Mouse (Mus musculus): ENCODE measurements at regions not wholly inside any gene's neighbourhood (a gene's known extent, or its start where the extent isn't known, plus 50 kb on each side); places are given as distances from the start of the nearest gene placed in this dataset.
"Not testable (repeated sequence)": the region's sequence is repeated elsewhere in the genome, so short reads cannot be mapped to it uniquely, and the experiment has no call there.

- Histone ChIP-seq H3K4me3 (ENCODE audit: insufficient read depth, low read depth, low read length) (no peak overlapping the region), H3K4me1 (ENCODE audit: control insufficient read depth, insufficient read depth, low read length) (no peaks in the 10 kb centered on the region), H3K27ac (ENCODE audit: insufficient read depth, low read depth, low read length) (no peak overlapping the region)
- TF ChIP-seq POLR2A (IDR thresholded peaks at IDR 0.05; ENCODE audit: insufficient read depth, low read depth, low read length) (no peak), CTCF (IDR thresholded peaks at IDR 0.05; ENCODE audit: insufficient read depth, low read depth, low read length) (no peak)
- WGBS = 78% methylated on average over 2 of the region's 2 CpGs
These were observed 149.3 kb upstream of the Kctd3 start for GRCm38 (mm10) chr1:189156906-189157305.

DNA sequence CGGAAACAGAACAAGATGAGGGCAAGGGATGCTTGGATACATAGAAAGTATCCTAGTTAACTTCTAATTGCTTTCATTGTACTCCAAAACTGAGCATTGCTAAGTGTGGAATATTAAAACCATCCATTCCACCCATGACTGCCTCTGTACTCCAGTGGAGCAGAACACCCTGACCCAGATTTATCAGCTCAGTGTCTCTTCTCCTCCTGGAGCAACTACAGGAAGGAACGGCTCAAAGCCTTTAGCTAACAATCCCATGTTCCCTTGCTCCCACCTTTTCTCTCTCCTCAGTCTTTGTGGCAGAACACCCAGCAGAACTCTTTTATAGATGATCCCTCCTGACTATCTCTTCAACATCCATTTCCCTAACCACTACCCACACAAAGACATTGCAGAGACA lies 146.7 kb upstream of the Kctd3 start:
- WGBS = 81% methylated on average over 2 of the region's 2 CpGs
- TF ChIP-seq POLR2A (IDR thresholded peaks at IDR 0.05; ENCODE audit: insufficient read depth, low read depth, low read length) = no peak
- Histone ChIP-seq H3K4me1 (ENCODE audit: control insufficient read depth, insufficient read depth, low read length) (peaks cover 2% of the 10 kb centered on the region; the same call in 1 of the 2 replicates), H3K4me3 (ENCODE audit: insufficient read depth, low read depth, low read length) (no peak overlapping the region), H3K27ac (ENCODE audit: insufficient read depth, low read depth, low read length) (no peak overlapping the region)

- 88% methylated on average over 10 of the region's 10 CpGs for WGBS
- TF ChIP-seq POLR2A (IDR thresholded peaks at IDR 0.05; ENCODE audit: insufficient read depth, low read depth, low read length) (no peak), CTCF (IDR thresholded peaks at IDR 0.05; ENCODE audit: insufficient read depth, low read depth, low read length) (no peak)
- Histone ChIP-seq H3K4me1 (ENCODE audit: control insufficient read depth, insufficient read depth, low read length) (peaks cover 2% of the 10 kb centered on the region; the same call in 1 of the 2 replicates), H3K27ac (ENCODE audit: insufficient read depth, low read depth, low read length) (no peak overlapping the region), H3K4me3 (ENCODE audit: insufficient read depth, low read depth, low read length) (no peak overlapping the region)
These were observed 145.5 kb upstream of the Kctd3 start for GRCm38 (mm10) chr1:189153150-189153549.

- TF ChIP-seq POLR2A (IDR thresholded peaks at IDR 0.05; ENCODE audit: insufficient read depth, low read depth, low read length) (no peak), CTCF (IDR thresholded peaks at IDR 0.05; ENCODE audit: insufficient read depth, low read depth, low read length) (no peak)
- WGBS = 61% methylated on average over 9 of the region's 9 CpGs
- Histone ChIP-seq H3K27ac (ENCODE audit: insufficient read depth, low read depth, low read length) (no peak overlapping the region), H3K4me3 (ENCODE audit: insufficient read depth, low read depth, low read length) (no peak overlapping the region), H3K4me1 (ENCODE audit: control insufficient read depth, insufficient read depth, low read length) (no peaks in the 10 kb centered on the region)
These were observed 135.4 kb upstream of the Kctd3 start for GRCm38 (mm10) chr1:189142982-189143451.

DNA sequence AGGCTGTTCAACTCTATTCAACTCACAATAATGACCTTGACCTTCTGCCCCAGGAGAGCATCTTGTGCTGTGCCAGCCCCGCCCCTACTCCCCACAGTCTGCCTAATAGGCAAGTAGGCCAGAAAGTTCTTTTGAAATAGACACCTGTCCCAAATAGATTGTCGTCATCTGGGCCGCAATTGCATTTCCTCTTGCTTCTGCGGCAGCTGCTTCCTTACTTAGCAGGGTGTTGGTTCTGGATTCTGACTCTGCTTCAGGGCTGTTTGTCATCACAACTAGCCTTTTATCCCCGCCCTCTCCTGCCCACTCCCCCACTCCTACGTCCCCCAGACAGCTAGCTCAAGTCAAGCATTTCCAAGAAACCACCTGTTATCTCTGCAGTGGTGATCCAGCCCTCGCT lies 134.9 kb upstream of the Kctd3 start:
- Histone ChIP-seq H3K4me1 (ENCODE audit: control insufficient read depth, insufficient read depth, low read length) (no peaks in the 10 kb centered on the region), H3K27ac (ENCODE audit: insufficient read depth, low read depth, low read length) (no peak overlapping the region), H3K4me3 (ENCODE audit: insufficient read depth, low read depth, low read length) (no peak overlapping the region)
- WGBS = 81% methylated on average over 7 of the region's 7 CpGs
- TF ChIP-seq CTCF (IDR thresholded peaks at IDR 0.05; ENCODE audit: insufficient read depth, low read depth, low read length) (no peak), POLR2A (IDR thresholded peaks at IDR 0.05; ENCODE audit: insufficient read depth, low read depth, low read length) (no peak)

- WGBS = 91% methylated on average over 9 of the region's 9 CpGs
- Histone ChIP-seq H3K4me3 (ENCODE audit: insufficient read depth, low read depth, low read length) (no peak overlapping the region), H3K27ac (ENCODE audit: insufficient read depth, low read depth, low read length) (no peak overlapping the region), H3K4me1 (ENCODE audit: control insufficient read depth, insufficient read depth, low read length) (no peaks in the 10 kb centered on the region)
- TF ChIP-seq CTCF (IDR thresholded peaks at IDR 0.05; ENCODE audit: insufficient read depth, low read depth, low read length) (no peak), POLR2A (IDR thresholded peaks at IDR 0.05; ENCODE audit: insufficient read depth, low read depth, low read length) (no peak)
These were observed 134.1 kb upstream of the Kctd3 start for GRCm38 (mm10) chr1:189141694-189142093.

- 68% methylated on average over 7 of the region's 7 CpGs for WGBS
- Histone ChIP-seq H3K4me3 (ENCODE audit: insufficient read depth, low read depth, low read length) (no peak overlapping the region), H3K27ac (ENCODE audit: insufficient read depth, low read depth, low read length) (no peak overlapping the region), H3K4me1 (ENCODE audit: control insufficient read depth, insufficient read depth, low read length) (peaks cover 3% of the 10 kb centered on the region; the same call in 1 of the 2 replicates)
- no peak for TF ChIP-seq CTCF (IDR thresholded peaks at IDR 0.05; ENCODE audit: insufficient read depth, low read depth, low read length)
- no peak for TF ChIP-seq POLR2A (IDR thresholded peaks at IDR 0.05; ENCODE audit: insufficient read depth, low read depth, low read length)
These were observed 129.2 kb upstream of the Kctd3 start for GRCm38 (mm10) chr1:189136731-189137385.

- WGBS = 85% methylated on average over 4 of the region's 4 CpGs
- TF ChIP-seq CTCF (IDR thresholded peaks at IDR 0.05; ENCODE audit: insufficient read depth, low read depth, low read length) = no peak
- no peak for TF ChIP-seq POLR2A (IDR thresholded peaks at IDR 0.05; ENCODE audit: insufficient read depth, low read depth, low read length)
- no peak overlapping the region for H3K27ac ChIP-seq (ENCODE audit: insufficient read depth, low read depth, low read length)
- peaks cover 3% of the 10 kb centered on the region; the same call in 1 of the 2 replicates for H3K4me1 ChIP-seq (ENCODE audit: control insufficient read depth, insufficient read depth, low read length)
- H3K4me3 ChIP-seq (ENCODE audit: insufficient read depth, low read depth, low read length) = no peak overlapping the region
These were observed 128.2 kb upstream of the Kctd3 start for GRCm38 (mm10) chr1:189135826-189136225.

GRCm38 (mm10) chr1:189128706-189129105 lies 121.1 kb upstream of the Kctd3 start:
- TF ChIP-seq POLR2A (IDR thresholded peaks at IDR 0.05; ENCODE audit: insufficient read depth, low read depth, low read length) (no peak), CTCF (IDR thresholded peaks at IDR 0.05; ENCODE audit: insufficient read depth, low read depth, low read length) (no peak)
- H3K27ac ChIP-seq (ENCODE audit: insufficient read depth, low read depth, low read length) = no peak overlapping the region
- H3K4me1 ChIP-seq (ENCODE audit: control insufficient read depth, insufficient read depth, low read length) = peaks cover 3% of the 10 kb centered on the region; the same call in 1 of the 2 replicates
- WGBS = 93% methylated on average over 2 of the region's 2 CpGs
- no peak overlapping the region for H3K4me3 ChIP-seq (ENCODE audit: insufficient read depth, low read depth, low read length)

DNA sequence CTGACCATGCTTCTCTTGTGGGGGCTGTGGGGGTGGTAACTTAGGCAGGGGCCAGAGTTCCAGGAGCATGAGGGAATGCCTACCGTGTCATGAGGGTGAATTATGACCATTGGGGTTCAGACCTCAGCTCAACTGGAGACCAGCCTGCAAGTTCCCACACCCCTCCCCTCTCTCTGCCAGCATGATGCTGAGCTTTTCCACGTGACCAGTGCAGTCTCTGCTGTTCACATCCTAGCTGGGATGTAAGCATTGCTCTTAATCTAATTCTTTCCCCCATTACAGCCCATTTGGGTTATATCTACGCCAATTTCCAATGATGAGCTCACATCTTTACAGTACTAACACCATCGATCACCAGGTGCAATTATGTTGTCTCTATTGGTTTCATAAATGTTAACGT lies 120.6 kb upstream of the Kctd3 start:
- WGBS = 85% methylated on average over 5 of the region's 5 CpGs
- H3K4me3 ChIP-seq (ENCODE audit: insufficient read depth, low read depth, low read length); H3K4me1 ChIP-seq (ENCODE audit: control insufficient read depth, insufficient read depth, low read length): not testable (repeated sequence)

More for the DNA sequence above, 120.6 kb upstream of the Kctd3 start:
- H3K27ac ChIP-seq (ENCODE audit: insufficient read depth, low read depth, low read length) = not testable (repeated sequence)
